Mouse (Mus musculus): ENCODE measurements around the gene Cd180.

Gene Cd180

DNA sequence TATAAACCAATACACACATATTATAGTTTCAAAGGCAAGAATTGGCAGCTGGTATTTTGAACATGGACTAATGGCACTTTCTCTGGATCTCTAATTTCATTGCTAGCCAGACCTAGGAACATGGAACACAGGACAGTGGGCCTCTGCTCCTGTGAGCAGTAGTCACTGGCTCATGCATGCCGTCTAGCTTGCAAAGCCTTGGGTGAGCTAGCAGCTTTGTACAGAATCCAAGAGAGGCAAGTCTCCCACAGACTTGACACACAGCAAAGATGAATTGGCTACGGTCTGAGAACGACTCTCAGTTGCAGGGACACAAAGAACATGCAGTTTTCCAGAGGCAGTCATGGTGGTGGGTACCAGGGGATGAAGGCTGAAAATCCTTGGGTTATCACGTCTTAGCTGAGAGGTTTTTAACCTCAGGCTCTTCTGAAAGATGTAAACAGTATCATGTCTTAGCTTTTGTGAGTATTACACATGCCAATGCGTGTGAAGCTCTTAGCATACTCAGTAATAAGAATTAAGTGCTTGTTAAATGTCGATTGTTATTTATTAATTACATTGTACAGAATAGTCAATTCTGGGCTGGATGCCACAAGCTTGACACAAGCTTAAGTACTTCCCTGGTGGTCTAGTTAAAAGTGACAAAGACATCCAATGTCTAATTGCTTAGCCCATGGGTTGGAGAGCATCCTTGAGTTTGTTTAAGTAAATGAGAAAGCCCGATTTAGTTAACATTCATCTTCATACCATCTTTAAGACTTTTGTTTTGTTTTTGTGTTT is 90.4 kb downstream of the Cd180 start:
- DNase-seq: no peak

DNA sequence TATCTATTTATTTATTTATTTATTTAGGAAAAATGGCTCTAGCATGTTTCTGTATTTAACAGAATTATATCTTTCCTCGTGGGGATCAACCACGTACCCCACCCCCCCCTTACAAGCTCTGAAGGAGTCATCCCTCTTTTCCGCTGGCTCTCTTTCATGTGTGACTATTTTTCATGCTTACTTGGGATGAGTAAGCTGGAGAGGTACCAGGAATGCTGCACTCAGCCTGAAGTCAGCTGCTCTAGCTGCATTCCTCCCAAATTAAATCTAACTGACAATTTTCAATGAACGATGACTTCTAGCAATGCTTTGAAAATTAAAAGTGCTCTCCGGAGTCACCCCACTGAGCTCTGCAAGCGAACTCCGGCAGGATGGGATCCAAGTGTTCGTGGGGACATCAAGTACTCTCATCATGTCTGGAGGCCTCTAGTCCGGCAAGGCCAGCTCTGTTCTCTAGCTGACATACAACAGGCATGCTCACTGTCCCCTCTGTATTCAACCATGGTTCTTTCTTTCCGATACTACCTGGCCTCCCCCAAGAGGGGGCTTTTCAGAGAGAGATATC is 93.4 kb downstream of the Cd180 start:
- no peak for DNase-seq
